Mouse (Mus musculus) T-helper 1 cell (primary cell): ENCODE measurements at regions not wholly inside any gene's neighbourhood (a gene's known extent, or its start where the extent isn't known, plus 50 kb on each side); places are given as distances from the start of the nearest gene placed in this dataset.

ENCODE experiments used
- in situ Hi-C: fragments of 300-600 bp; cut with MboI, MseI; formaldehyde crosslinking; loops from one replicate; pipeline ENCODE4 v1.15.1; 2025; ENCODE audit warnings: high pct_unique_total_duplicates

DNA sequence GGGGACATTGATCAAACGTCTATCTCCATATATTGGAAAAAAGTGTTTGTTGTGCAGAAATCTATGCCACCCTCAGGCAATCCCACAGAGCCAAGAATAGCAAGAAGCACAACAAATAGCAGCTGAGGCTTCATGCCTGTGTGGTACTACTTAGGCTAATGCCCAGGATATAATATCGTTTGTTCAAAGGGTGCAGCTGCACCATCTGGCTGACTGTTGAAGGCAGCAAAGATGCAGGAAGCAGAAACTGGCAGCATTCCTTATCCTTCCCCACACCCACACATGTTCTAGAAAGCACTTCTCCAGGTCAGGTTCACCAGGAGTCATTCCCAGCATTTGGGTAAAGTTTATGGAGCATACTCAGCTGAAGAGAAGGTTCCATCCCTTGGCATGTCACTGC, 158.1 kb upstream of the Ccn2 start:
- in situ Hi-C loops: no loop called here

DNA sequence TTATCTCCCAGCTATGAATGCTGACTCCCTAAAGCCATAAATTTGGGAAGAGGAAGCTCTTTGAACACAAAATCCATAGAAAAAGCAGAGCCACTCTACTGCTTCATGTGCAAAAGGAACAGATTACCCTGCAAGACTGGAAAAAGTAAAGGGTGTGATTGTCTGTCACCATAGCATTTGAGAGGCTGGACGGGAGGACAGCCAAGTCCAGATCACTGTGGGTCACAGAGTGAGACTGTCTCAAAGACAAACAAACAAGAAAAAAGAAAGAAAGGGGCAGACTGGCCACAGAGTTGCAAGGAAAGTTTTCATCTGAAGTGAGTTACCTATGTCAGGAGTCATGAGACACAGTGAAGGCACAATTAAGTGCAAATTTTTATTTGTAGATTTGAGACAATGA, 150.7 kb upstream of the Ccn2 start:
- in situ Hi-C loops: no loop called here

DNA sequence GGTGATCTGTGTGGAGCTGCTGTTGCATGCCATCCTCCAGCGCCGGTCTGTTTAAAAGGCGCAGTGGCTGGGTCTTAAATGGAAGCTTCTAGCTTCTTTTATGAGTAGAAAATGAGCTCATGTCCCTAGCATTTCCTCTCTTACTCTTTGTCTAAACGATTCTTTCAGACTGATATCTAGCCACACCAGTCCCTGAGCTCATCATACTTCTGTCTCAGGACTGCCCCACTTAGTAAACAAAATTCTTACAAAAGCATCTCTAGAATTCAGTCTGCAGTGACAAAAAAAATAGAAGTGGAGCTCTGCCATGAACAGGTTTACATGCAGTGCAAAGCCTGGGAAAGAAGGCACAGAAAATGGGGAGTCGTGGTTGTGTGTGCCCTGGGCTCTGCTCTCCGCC, 150.2 kb upstream of the Ccn2 start:
- in situ Hi-C loops: no loop called here

DNA sequence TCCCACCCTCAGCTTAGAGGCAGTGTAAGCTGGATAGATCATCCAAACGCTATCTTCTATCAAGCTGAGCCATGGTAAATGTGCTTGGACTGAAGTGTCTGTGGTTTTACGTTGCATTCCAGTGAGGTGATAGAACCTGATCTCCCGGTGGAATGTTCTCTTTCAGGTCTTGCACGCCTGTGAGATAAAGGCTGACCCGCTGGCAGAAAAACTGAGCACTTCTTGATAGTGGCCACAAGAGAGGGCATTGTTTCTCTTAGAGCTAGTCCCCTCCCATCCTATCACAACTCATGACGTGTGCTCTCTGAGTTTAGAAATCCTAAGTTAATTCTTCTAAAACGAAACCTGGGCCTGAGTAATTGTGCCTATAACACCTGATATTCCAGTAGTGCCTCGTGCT, 149.1 kb upstream of the Ccn2 start:
- in situ Hi-C loops: no loop called here

DNA sequence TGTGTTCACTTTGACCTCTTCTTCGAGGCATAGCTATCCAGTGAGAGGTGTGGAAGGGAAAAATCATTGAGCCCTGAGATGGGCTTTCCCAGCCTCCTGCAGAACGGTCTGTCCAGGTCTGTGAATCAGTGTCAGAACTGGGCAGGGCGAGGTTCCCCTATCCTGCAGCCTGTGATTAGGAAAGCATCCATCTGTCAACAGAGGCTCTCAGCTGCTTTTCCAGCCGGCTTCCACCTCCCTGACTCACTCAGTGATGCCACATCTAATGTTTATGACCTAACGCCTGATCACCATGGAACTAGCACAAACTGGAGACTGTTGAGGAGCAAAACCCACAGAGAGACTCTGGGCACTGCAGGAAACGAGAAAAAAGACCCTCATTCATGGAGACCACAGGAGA, 148.1 kb upstream of the Ccn2 start:
- in situ Hi-C loops: no loop called here

DNA sequence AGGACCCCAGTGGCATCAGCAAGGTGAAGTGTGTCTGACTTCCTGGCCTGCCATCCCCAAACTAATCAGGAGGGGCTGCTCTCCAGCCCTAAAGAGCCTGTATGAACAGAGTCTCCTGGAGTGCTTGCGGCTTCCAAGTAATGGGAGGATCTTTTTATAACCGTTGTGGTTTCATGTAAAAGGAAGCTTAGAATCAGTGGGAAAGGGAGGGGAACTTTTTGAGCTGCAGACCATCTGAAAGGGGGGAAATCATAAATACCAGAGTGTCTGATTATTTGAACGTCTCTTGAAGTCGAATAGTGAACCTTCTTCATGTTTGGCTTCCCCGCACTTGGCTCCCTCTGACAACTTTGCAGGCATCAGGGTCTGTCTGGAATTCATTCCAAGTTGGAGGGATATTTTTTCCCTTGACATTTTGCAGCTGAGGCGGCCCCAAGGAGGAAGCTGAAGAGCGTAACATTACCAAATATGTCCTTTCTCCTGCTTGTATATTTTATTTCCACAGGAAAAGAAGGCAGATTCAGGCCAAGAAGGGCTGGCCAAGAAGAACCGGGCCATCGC, 147.2 kb upstream of the Ccn2 start:
- in situ Hi-C loops: no loop called here

DNA sequence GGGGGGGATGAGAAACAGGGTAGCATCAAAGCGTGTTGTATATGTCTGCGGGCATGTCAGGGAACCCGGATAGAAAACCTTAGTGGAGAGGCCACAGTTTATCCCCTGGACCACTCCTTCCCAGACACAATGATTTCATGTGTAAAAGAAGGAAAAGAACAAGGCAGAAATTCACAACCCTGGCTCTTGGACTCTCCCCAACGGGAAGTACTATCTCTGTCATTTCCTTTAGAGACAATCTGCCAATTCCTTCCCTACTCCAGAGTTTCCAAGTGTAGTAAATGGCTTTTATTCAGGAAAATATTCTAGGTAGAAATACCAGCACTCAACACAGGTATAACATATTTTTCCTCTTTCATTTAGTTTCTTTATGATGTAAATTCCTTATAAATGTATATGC, 141.7 kb upstream of the Ccn2 start:
- in situ Hi-C loops: no loop called here

DNA sequence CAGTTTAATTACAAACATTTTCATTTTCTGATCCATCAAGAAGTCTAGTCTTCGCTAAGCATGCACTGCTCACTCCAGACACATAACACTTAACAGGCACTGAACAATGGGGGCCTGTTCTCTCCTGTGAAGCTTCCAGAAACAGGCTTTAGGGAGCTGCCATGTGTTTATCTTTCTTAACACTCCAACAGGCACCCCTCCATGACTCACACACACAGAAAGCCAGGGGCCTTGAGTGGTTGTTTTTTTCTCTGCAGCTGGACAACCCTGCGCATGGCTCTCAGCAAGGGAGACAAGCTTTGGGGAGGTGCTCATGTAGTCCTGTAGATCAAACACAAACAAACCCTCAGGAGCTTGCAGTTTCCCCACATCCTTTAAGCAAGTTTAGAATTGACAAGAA, 136.6 kb upstream of the Ccn2 start:
- in situ Hi-C loops: no loop called here

DNA sequence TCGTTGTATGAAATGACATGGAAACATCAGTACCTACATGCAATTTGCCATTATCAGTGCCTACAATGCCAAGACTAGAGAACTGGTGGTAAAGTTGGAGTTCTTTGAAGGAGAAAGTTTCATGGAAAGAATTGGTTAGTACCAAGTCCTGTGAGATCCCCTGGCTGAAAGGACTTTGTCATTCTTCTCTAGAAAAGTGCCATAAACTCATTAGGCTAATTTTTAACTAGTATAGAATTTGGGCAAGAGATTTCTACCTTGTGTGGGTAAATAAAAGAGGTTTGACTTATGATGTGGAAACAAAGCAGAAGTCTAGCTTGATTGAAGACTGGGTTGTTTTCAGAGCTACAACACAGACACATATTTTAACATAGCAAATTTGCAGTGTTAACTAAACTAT, 131.4 kb upstream of the Ccn2 start:
- in situ Hi-C loops: no loop called here

DNA sequence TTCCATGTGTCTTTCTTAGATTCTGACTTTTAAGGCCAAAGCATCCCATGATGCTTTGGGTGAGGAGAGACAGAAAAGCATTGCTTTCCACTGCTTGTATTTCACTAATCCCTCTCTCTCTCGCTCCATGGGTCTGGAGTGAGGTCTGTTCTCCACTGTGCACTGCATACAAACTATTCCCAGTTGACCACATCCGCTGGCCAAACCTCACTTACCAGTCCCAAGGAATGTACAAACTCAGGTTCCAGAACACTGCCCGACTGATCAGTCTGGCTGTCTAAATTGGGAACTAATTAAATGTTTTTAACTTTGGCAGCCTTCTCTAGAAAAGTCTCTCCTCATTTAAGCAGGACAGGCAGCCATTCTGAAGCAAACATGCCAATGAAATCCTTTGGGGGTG, 130.9 kb upstream of the Ccn2 start:
- in situ Hi-C loops: no loop called here

DNA sequence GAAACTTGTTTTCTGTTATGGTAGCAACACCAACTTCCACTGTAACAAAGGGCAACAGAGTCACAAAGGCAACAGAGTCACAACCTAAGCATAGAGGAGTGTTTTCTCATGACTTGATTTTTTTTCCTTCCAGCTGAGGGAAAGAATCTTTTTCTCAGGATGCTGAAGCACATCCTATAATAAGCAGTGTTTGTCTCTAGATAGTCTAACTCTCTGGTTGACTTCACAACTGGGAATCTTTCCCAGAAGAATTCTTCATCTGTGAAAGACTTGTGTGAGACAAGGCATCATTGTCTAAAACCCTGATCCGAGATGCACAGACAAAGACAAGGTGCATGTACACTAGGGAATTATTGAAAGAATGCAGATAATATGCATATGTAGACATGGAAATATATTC, 125.5 kb upstream of the Ccn2 start:
- in situ Hi-C loops: no loop called here

DNA sequence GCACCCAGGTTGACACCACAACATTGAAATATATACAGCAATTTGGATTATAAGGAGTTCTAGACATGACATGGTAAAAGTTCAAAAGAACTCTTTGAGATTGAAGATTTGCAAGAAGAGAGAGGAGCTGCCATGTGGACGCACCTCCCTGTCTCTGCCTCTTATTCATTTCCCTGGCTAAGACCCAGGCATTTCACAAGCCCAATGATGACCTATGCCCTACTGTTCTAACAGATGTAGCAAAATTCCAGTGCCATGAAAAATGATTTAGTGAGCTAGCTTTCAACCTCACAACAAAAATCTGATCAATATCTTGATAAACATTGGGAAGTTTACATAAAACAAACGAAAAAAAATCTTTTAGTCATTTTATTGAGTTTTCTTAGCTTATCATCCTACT, 123.7 kb upstream of the Ccn2 start:
- in situ Hi-C loops: no loop called here

DNA sequence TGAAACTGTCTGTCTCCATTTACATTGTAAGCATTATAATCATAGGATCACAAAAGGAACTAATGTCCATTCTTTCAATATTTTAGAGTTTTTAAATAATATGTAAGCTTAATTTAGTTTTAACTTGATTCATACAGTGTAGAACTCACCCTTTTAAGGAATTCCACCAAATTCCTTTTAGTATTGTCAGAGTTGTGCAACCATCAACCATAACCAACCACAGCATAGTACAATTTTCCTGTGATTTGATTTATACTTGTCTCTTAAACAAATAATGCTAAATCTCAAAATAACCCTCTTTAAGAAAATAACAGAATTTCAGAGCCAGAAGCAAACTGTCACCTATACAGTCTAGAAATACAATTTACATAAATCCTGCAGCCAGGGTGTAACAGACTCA, 119.0 kb upstream of the Ccn2 start:
- in situ Hi-C loops: no loop called here

DNA sequence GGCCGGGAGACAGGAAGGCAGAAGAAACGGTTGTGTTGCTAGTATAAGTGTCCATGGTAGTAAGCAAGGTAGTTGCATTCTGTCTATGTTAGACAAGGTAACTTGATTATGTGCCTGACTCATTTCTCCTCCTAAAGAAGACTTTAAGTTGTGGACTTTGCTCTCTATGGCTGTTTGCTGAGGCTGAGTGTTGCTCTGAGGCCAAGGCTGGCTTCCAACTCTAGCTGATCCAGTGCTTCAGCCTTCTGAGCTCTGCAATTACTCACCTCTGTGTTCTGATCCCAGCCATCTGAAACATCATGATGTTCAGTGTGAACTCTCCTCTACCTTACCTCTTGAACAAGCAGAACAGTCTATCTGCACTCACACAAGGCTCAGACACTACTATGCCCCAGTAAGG, 116.7 kb upstream of the Ccn2 start:
- in situ Hi-C loops: no loop called here

DNA sequence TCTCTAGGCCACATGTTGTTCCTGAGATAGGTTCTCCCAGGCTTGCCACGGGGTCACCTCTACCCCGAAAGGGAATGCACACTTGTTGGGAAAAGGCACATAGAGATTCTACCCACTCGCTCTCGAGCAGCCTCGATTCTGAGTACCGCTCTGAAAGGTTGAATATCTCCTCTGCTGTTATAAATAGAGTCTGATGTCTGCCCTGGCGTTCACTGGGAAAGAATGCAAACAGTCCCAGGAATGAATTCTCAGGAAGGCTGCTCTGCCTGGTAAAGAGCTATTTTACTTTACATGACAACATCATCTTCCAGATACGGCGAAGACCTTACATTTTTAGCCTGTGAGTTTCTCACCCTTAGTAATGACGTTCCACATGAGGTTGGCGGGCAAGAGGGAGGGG, 116.1 kb upstream of the Ccn2 start:
- in situ Hi-C loops: no loop called here

DNA sequence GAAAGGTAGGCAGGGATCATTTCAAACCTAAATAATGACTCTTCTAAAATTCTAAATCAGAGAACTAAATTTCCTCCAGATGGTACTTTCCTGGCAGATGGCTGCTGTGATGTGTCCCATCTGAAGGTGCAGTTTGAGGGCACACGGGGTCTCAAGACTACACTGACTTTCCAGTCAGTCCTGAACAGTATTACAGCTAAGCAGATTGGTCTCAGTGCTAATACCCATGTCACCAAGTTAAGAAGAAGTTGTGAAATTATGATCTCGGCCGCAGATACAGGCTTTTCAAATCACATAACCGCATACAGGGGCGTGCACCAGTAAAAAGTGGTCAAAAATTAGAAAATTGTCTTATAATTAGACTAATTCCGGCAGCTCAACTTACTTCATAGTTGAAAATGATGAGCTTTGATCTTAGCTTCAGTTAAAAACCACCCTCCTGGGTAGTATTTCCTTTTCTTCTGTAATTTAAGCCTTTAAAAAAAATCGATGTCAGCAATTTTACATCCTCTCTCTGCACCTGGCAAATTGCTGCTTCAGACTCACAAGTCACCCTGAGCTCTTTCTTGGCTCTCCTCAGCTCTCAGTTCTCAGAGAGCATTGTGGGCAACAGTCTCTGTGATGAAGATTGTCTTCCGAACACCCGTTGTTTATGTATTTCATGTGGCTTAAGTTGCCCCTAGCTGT, 113.2 kb upstream of the Ccn2 start:
- in situ Hi-C loops: no loop called here

DNA sequence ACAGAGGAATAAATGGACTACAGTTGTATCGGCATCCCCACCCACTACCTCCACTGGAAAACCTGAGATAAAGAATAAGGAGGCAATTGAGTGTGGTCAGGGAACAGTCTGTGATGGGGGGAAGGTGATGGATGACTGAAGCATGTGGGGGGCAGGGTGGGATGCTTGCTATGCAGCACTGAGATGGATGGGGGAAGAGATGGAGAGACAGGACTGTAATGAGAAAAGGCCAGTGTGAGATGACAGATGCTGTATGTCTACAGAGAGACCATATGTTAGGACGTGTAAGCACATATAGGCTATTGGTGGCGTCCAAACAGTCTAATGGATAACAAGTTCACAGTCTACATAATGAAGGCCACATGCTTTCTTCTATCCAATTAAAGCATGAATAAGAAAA, 112.2 kb upstream of the Ccn2 start:
- in situ Hi-C loops: no loop called here

DNA sequence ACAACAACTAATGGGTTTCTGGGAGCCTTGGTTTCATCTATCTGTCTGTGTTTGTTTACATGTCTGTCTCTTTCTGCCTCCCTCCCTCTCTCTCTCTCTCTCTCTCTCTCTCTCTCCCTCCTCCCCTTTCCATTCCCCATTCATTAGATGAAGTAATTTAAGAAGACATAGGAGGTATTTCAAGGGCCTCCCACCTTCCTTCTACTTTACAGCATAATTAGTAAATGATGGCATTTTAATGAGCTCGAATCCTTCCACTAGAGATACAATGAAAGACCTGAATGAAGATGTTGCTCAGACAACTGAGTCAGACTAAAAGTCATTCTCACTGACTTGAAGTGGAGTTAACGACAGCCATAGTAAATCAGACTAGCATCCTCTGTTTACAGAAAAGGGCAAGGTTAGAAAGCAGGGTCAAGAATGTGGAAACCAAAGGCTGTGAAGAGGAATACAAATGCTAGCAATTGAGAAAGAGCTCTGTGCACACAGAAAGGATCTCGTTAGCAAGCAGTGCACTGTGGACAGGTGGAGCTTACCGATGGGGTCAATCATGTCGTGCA, 111.1 kb upstream of the Ccn2 start:
- in situ Hi-C loops: no loop called here

DNA sequence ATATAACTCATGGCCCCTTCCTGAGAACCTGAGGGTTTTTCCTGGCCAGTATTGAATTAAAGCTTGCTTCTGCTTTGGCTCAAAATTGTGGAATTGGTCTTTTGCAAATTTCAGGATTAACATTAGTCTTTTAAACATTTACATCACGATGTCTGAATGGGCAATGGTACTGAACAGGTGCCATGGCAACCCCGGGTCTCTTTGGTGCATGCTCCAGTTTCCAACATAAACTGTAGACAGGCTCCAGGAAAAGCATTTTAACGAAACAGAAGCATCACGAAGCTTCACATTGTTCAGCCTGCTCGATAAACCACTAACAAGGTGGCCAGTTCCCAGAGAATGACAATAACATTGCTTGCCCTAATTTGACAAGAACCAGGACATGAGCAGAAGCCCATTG, 109.8 kb upstream of the Ccn2 start:
- in situ Hi-C loops: no loop called here

DNA sequence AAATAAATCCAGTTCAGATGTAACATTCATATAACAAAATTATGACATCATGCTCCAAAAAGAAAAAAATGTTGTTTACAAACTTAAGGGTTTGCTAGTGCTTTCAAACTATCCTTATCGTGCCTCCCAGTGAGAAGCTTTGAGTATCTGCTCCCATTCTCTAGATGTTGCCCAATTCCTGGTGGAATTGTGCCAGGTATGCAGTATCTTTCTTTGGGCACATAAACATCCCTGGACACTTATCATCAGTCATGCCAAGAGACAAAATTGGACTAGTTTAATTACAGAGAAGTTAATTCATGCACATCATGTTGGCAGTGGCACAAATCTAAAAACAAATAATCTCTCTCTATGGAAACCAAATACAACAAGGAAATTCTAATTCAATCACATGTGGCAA, 109.0 kb upstream of the Ccn2 start:
- in situ Hi-C loops: no loop called here

DNA sequence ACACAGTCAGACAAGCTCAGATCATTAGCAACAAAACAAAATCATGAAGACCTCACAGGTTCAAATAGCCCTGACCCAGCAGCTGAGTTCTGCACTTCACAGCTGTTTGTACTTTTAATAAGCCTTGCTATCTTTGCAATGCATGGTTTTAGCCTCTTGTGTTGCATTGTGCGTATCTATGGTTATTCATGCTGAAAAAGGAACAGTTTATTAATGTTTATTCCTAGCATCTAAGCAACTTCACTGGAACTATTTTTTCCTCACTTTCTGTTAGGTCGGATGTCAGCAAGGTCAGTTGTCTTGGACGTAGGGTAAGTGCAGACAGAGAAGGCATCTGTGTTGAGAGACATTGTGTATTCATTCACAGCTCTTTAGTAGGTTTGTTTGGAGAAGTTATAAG, 107.3 kb upstream of the Ccn2 start:
- in situ Hi-C loops: no loop called here

DNA sequence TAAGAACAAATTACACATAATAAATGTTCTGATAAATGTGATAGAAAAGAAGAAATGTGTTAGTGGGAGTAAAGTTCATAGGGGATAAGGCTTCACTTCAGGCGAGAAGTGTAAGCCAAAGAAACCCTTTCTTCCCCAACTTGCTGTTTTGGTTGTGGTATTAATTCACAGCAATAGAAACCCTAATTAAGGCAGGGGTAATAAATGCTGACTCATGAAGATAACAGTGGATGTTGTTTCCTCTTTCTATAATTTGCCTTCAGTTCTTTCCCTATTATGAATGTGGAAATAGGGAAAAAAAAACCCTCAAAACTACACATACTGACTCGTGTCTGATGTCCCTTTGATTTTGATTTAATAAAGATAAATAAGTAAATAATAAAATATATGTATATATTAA, 104.8 kb upstream of the Ccn2 start:
- in situ Hi-C loops: no loop called here

DNA sequence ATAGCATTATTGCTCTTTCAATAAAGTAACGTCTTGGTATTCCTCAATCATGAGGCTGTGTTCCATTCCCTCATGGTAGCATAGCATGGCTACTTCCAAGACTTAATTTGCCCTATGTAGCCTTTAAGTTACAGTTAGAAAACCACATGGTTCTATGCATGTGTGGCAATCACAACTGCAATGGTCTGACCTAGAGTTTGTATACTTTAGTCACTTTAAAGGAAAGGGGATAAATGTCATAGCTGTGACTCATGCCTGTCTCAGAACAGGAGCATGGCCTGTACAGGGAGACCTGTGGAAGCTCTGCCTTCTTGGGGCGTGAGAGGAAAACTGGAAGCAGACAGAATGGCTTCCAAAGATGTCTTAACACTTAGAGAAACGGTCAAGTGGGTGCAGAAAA, 103.4 kb upstream of the Ccn2 start:
- in situ Hi-C loops: no loop called here

DNA sequence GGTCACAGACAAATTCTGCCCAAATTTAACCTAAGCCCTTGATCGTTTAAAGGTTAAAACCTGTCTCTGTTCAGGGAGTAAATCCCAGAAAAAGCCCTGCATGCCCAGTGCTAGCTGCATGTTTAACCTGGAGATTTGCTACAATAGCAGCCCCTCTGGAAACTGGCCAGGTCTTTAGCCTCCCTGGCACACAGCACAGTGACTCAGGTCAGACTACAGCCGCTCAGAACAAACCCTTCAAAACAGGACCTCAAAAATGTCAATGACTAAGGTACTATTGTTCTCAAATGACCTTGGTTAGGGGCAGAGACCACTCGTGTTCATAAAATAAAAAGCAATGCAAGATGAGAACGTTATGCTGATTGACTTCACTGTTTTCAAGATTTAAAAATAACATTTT, 101.8 kb upstream of the Ccn2 start:
- in situ Hi-C loops: no loop called here
